Mouse (Mus musculus): ENCODE data around the gene Hhatl. TPM values are rescaled to one million over a fixed set of nuclear protein-coding genes. Genes with fewer than 3 reads are reported as not detected.

Hhatl gene
- total RNA-seq, 2 experiments from 2014 or later: 1.5 to 4.5 TPM

DNA sequence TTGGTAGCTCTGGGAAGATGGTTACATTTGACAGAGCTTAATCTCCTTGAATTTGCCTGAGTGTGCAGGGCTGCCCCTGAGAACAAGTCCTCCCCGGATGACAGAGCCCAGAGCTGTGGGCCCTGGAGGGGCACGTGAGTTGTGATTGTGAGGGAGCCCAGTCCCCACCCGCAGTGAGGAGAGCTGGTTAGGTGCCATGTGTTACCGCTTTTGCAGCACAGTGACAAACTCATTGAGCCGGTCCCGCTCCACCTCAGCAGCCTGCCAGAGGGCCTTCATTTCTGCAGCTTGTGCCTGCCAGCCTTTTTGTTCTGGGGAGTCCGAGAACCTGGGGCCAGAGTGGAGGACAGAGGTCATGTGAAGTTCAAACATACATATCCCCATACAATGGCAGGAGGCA is 15.6 kb upstream of the Hhatl start:
- no peak for DNase-seq (ENCODE audit: low spot score in 2 of 2)

DNA sequence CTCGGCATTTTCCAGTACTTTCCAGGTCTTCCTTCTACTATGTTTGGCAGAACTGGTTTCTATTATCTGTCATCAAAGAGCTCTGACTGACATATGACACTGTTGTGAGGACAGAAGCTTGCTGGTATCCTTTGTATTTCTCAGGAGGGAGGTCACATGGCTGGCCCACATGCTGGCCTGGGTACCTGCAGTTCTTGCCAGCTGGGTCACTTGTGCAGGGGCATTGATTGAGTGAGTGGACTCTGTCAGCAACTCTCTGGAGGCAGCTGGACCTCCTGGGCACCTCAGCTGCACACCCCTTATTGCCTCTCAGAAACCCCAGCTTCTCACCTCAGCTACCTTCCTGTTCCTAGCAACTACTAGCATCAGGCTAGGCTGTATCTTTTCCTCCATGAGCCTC is 15.2 kb upstream of the Hhatl start:
- no peak for DNase-seq (ENCODE audit: low spot score in 2 of 2)

DNA sequence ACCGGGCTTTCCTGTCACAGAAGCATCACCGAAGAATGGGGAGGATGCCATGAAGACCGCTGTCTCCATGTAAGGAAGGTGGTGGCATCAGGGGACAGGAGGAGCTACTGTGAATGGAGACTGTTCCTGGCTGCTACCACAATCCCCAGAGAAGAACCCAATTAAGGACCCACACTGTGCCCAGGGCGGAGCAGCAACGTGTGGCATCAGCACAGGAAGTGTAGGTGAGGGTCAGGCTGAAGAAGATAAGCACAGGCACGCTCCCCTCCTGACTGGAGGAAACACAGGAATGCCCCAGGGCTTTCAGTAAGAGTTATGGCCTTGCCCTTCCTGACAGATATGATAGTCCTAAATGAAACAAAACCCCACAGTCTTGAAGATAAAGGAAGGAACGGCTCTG is 10.4 kb upstream of the Hhatl start:
- DNase-seq (ENCODE audit: low spot score in 2 of 2): no peak

DNA sequence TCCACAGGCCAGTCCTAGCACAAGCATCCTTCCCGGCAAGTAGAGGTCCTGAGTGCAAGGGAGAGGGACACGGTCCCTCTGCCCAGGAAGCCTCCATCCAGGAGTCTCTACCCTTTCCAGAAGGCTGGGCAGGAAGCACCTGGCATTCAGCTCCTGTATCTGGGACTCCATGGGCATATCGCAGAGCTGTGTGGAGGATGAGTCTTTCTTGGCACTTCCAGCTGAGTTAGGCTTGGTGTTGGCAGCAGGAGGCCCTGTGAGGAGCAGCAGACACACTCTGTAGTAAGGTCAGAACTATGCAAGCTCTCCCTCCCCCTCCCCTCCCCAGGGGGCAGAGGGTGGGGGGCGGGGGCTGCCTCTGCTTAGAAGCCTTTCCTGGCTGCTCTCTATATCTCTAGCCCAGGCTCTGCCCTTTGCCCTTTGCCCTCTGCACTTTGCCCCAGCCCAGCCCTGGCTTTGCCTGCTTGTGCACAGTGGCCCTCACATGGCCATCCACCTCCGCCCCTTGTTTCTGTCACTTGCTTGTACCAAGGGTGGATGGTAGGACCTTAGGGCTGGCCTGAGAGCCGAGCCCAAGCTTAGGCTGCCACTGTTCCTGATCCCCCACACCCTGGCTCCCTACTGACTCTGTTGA is 6.7 kb upstream of the Hhatl start:
- DNase-seq (ENCODE audit: low spot score in 2 of 2): no peak

DNA sequence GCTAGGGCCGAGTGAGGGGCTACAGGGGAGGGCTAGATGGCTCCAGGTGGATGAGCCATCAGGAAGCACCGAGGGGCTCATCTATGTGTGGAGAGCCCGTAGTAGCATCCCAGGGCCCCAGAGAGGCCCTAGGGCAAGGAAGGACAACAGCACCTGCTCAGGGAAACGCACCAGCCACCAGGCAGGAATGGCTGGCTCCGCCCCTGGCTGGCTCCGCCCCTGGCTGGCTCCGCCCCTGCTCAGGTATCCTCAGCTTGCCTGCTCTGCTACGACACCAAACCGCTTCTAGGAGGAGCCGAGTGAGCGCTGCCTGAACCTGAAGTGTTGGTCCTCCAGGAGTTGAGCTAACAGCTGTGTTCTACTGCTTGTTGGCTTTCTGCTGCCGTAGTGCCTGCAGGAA is 5.4 kb upstream of the Hhatl start:
- no peak for DNase-seq (ENCODE audit: low spot score in 2 of 2)

DNA sequence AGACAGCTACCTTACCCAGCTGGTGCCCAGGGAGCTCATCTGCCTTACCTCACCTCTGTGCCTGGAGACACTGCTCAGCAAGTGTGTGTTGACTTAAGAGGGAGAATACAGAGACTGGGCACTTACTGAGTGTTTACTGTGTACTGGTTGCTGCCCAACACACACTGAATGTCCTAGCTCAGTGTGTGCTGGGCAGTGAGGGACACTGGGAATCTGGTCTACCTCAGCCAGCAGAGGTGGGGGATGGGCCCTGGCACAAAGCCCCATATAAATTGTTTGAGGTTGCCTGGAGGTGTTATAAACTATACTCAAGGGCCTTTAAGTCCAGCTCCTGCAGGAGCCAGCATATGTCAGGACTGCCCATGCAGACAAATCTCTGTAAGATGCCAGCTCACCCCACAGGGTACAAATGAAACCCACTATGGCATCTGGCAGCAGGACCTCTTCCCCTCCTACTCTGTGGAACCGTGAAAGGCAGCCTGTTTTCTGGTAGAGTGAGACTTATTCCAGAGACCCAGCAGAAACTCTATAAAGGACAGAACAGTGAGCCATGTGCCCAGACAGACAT is 2.7 kb upstream of the Hhatl start:
- no peak for DNase-seq (ENCODE audit: low spot score in 2 of 2)

DNA sequence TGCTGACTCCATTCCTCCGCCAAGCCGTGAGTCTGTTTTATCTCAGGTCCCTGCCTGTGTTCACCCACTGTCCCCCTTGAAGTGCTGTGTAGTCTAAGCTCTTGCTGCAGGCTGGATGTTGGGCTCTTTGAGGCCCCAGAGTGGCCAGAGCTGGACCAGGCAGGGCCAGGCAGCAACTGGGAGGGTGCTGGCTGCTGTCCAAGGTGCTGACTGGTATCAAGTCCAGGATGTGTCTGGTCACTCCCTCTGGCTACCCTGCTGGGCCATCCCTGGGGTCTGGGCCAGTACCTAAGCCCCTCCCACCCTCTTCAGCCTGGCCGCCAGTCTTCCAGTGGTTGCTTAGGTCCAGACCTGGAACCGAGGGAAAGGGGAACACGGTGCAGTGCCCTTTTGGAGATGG is 1.1 kb downstream of the Hhatl start:
- DNase-seq (ENCODE audit: low spot score in 2 of 2): peak in 1 of 2 experiments; percentile 50

DNA sequence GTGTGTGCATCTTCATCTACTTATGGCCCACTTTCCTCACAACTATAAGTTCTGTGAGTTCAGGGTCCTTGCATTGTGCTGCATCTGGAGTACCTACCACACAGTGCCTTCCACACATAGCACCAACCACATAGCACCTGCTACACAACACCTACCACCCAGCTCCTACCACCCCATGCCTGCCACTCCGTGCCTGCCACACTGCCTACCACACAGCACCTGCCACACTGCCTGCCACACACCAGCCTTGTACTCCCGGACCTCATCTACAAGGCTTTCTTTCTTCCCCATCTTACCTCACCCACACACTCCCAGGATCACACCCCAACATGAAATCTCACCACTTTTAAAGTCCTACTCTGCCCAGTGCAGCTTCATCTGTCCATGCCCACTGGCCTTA is 5.9 kb downstream of the Hhatl start:
- DNase-seq (ENCODE audit: low spot score in 2 of 2): no peak

DNA sequence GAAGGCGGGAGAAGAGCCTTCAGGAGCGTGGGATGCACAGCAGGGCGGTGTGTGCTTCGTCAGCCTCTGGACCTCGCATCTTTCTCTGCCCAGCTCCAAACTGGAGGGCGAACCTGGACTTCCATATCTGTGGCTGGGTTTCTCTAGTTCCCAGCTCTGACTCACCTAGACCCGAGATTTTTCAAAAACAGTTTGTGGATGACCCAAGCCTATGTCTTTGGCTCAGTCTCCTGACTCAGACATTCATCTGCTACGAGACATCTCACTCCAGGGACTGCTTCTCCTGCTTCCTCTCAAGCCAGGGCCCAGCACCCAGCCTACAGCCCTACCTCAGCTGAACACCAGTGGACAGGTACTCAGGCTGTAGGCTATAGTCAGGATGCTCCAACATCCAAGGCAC is 7.0 kb downstream of the Hhatl start:
- no peak for DNase-seq (ENCODE audit: low spot score in 2 of 2)

DNA sequence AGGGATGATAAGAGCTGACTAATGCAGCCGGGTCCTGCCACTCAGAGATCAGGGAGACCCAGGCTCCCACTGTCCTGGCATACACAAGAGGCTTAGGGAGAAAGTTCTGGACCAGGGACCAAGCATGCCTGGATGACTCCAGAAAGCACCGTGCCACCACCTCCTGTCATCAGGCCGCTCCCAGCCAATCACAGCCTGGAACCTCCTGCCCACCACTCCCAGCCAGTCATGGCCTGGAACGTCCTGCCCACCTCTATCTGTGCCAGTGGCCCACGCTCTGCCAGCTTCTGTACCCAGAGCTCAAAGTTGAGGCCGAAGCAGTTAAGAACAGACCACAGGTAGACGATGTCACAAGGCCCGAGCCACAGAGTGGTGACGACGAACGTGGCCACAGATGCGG is 7.5 kb downstream of the Hhatl start:
- no peak for DNase-seq (ENCODE audit: low spot score in 2 of 2)

DNA sequence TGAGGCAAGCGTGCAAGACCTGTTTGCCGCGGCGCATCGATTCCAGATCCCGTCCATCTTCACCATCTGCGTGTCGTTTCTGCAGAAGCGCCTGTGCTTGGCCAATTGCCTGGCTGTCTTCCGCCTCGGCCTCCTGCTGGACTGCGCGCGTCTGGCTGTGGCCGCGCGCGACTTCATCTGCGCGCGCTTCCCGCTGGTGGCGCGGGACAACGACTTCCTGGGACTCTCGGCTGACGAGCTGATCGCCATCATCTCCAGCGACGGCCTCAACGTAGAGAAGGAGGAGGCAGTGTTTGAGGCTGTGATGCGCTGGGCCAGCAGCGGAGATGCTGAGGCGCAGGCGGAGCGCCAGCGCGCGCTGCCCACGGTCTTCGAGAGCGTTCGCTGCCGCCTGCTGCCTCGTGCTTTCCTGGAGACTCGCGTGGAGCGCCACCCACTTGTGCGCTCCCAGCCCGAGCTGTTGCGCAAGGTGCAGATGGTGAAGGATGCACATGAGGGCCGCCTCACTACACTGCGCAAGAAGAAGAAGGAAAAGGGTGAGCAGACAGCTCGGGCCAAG is 14.2 kb downstream of the Hhatl start:
- no peak for DNase-seq (ENCODE audit: low spot score in 2 of 2)

DNA sequence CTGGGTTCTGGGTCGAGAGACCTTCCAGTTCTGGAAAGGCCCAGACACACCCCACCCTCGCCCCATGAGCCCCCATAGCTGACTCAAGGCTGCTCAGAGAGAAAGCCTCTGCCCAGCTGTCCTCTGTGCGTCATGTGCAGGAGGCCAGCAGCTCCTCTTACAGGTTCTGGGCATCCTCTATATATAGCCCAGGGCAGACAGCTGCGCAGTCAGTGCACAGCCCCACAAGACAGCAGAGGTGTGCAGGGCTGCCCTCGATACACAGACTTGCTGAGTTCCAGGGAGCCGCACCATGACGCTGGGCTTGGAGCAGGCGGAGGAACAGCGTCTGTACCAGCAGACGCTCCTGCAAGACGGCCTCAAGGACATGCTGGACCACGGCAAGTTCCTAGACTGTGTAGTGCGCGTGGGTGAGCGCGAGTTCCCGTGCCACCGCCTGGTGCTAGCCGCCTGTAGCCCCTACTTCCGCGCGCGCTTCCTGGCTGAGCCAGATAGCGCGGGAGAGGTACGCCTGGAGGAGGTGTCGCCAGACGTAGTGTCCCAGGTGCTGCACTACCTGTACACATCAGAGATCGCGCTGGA is 14.7 kb downstream of the Hhatl start, which contains the start of gene Klhl40:
Klhl40 (plus strand) TSS at position 124 of the 582 bp plus-strand sequence.
- no peak for DNase-seq (ENCODE audit: low spot score in 2 of 2)

DNA sequence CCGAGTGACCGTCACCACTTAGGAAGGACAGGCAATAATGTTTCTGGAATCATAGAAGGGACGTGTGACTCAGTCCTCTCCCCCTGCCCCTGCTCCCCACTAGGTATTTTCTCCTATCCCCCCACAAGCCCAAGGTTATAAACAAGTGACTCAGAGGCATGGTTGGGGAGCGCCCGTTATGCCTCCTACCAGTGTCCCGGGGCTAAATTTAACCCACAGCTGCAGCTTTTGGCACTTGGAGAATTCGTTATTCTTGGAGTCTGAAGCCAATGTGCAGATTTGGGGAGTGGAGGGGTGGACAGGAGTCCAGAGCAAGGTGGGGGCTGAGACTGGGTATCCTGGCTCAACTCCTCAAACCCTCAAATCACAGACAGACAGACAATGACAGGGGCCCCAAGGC is 15.8 kb downstream of the Hhatl start:
- no peak for DNase-seq (ENCODE audit: low spot score in 2 of 2)

DNA sequence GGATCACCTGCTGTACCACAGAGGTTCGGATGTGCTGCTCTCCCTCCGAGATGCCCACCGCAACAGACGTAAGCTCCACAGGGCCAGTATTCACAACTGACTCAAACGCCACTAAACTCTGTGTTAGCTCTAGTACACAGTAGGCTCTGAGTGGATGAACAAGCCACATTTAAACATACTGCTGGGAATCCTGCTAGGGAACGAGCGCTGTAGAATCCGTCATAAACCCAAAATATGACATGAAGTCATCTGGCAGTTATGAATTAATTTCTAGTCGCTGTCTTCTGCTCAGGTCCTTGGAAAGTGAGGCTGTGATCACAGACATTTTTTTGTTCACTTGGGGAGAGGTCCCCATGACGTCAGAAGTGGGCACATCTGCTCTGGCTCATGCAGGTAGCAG is 16.4 kb downstream of the Hhatl start:
- DNase-seq (ENCODE audit: low spot score in 2 of 2): no peak

DNA sequence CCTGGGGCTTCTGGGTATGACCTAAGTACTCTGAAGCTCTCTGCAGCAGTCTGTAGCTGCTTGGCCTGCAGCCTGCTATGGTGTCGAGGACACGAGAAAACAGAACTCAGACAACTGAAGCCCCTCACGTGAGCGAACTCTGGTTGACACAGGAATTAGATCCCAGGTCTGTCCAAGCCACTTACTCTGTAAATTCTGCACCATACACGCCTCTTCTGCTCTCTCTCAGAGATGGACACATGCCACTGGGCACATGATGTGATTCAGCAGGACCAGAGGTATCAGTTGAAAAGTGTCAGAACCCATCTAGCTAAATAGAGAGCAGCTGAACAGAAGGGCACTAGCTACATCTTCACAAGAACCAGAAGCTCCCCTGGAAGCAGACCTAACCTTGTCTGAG is 19.9 kb downstream of the Hhatl start:
- no peak for DNase-seq (ENCODE audit: low spot score in 2 of 2)

DNA sequence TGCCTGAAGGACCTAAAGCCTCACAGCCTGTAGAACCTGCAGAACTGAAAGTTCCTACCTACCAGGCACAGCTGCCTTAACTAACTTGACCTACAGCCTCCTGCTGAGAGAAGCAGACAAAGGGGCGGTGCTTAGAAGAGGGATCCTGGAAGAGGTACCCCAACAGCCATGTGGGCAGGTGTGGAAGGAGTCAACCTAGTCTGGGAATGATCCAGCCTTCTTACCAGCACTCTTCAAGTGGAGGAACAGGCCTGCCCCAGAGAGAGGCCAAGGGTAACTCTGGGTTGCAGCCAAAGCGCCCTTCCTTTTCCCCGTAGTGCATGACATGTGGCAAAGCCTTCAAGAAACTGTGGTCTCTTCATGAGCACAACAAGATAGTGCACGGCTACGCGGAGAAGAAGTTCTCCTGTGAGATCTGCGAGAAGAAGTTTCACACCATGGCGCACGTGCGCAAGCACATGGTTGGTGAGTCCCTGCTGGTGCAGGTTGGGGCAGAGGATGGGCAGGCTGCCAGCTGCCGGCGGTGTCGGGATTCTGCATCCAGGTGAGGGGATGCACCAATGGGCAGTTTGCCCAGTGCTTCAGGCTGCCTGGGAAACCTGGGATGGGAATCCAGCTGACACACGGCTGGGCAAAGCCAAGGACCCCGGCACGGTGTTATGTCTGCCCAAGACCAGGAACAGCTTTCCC is 27.0 kb downstream of the Hhatl start:
- DNase-seq (ENCODE audit: low spot score in 2 of 2): no peak

DNA sequence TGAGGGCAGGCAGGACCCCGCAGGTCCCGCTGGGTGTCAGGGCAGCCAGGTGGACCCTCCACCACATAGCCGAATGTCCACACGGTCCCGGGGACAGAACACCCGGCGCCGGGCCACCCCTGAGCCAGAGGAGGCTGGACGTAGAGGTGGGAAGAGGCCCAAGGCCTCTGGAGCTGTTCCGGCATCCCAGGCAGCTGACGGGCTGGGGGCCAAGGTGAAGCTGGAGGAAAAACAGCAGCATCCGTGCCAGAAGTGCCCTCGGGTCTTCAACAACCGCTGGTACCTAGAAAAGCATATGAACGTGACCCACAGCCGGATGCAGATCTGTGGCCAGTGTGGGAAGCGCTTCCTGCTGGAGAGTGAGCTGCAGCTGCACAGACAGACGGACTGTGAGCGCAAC is 28.6 kb downstream of the Hhatl start:
- DNase-seq (ENCODE audit: low spot score in 2 of 2): no peak

DNA sequence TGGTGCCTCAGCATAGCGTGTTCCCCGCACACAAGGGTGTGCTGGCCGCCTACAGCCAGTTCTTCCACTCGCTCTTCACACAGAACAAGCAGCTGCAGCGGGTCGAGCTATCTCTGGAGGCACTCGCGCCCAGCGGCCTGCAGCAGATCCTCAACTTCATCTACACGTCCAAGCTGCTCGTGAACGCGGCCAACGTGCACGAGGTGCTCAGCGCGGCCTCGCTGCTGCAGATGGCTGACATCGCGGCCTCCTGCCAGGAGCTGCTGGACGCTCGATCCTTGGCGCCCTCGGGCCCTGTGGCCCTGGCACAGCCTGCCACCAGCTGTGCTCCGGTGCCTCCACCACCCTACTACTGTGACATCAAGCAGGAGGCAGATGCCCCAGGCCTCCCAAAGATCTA is 29.5 kb downstream of the Hhatl start:
- no peak for DNase-seq (ENCODE audit: low spot score in 2 of 2)

DNA sequence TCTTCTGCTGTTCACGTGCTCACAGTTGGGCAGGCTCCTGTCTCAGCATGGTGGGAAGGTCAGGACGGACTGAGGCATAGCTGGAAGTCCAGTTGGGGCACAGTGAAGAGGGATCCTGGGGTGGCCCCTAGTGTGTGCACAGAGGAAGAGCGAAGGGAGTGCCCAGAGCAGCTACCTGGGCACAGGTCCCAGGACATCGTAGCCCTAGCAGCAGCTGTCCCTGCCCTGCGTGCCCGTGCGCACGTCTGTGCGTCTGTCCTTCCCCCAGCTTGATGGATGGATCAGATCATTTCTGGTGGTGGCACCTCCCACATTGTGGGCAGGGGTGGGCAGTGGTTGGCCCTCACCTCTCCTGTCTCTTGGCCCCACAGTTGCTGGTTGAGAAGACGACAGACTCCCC is 30.1 kb downstream of the Hhatl start:
- no peak for DNase-seq (ENCODE audit: low spot score in 2 of 2)

DNA sequence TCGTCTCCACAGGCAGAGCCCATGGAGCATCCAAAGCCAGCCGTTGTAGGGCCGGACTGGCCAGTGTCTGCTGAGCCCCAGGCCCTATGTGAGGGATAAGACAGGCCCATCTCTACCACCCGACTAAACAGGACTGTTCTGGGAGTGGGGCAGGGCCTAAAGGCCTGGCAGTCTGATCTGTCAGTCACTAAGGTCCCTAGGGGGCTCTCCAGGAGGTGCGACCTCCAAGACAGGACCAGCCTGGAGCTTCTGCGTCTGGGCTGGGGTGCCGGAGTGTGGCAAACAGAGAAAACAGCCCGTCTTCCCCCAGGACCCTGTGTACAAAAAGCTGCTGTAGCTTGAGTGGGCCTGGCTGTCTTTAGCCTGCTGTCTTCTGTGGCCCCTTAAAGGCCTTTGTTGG is 30.5 kb downstream of the Hhatl start:
- DNase-seq (ENCODE audit: low spot score in 2 of 2): no peak

DNA sequence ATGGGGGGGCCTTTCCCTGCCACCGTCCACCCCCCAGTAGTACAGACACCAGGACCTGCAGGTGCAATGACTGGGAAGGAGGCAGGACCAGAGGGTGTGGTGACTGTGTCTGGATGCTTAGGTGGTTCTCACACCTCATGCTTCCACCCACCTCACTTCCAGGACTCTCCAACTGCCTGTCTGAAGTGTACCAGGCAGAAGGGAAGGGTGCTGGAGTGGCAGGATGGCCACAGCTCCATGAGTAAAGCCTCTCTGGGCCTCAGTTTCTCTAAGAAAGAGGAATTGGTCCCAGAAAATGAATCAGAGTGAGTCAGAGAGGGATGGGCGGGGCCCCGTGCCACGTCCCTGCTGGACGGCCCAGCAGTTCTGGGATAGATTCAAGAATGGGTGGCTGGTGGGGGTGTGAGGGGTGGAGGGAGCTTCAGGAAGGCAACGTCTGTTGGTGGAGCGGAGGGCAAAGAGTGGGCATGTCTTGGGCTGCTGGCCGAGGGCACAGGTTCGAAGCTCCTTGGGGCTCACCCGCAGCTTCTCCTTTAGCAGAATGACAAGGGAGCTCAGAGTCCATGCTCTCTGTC is 31.1 kb downstream of the Hhatl start:
- DNase-seq (ENCODE audit: low spot score in 2 of 2): no peak
